Mouse (Mus musculus) cerebellum, adult 8-10 months (tissue): Measurements from ENCODE around the gene Slc2a8.
A peak's percentile ranks its signal among the peaks of the same experiment; 100 is the strongest.

ENCODE experiments used
- DNase-seq: peaks from one replicate; pipeline ENCODE4 v3.0.0; 2022

The Slc2a8 gene

DNA sequence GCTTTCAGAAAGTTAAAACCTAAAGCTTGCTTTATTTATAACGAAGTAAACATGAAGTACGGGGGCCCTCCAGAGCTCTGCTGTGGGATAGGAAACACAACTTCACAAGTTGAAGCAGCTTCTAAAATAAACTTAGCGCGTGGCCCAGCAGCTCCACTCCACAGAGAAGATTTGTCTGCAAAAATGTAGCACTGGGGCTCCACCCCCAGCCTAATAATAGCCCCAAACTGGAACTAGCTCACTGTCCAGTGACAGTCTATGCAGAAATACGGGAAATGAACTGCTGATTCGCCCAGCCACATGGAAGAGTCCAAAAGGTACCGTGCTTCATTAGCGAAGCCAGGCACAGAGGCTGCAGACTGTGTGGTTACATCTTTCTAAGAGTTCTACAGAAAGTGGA is 12.6 kb downstream of the Slc2a8 start:
- DNase-seq: no peak

- no peak for DNase-seq
Observed at GRCm38 (mm10) chr2:32968024-32968614, 13.8 kb downstream of the Slc2a8 start.

- DNase-seq: peak; percentile 85
Observed at GRCm38 (mm10) chr2:32966689-32967631, 14.9 kb downstream of the Slc2a8 start.

GRCm38 (mm10) chr2:32966184-32966688 is 15.6 kb downstream of the Slc2a8 start:
- DNase-seq: no peak

DNA sequence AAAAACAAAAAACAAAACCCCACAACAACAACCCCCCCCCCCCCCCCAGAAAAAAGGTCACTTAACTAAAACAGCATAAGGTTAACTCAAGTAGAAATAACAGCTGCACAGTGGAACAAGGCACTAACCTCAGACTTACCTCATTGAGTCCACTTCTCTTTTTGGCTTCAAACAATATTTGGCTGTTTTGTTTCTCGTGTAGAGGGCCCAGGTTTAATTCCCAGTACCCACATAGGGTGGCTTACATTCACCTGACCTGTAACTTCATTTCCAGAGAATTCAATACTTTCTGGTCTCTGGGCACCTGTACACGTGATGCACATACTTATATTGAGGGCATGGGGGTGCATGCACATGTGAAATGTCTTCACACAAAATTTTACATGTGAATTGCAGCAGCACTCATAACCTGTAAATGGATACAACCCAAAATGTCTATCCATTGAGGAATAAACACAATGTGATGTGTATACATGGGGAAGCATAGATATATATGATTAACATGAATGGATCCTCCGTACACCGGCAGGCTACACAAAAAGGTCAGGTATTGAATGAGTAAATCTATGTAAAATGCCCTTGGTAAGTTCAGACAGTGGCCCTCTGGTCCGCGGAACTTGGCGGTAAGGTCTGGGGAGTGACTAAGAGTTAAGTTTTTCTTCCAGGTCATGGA is 16.2 kb downstream of the Slc2a8 start:
- no peak for DNase-seq

DNA sequence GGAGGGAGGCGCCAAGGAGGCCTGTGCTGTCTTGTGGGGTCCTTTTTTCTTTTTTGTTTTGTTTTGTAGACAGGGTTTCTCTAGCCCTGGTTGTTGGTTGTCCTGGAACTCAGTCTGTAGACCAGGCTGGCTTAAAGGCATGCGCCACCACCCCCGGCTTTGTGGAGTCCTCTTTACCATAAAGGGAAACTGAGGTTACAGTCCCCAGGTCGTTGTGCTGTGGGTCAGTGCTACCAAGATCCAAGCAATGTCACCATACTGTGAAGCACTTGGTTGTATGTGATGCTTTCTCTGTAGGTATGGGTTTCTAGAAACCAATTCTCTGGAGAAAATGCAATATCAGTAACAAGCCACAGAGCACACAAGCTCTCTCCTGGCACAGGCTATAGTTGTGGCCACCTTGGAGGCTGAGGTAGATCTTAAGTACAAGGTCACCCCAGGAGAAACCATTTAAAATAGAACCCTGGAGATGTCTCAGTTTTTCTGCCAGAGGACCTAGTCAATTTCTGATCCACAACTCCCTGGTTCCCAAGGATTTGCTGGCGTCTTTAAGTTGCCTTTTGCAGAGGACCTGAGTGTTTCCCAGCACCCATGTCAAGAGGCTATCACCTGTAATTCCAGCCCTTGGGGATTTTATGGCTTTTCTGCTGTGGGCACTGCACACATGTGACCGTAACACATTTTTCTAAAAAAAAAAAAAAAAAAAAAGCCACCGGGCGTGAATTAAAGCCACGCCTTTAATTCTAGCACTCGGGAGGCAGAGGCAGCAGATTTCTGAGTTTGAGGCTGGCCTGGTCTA is 17.0 kb downstream of the Slc2a8 start:
- no peak for DNase-seq

DNA sequence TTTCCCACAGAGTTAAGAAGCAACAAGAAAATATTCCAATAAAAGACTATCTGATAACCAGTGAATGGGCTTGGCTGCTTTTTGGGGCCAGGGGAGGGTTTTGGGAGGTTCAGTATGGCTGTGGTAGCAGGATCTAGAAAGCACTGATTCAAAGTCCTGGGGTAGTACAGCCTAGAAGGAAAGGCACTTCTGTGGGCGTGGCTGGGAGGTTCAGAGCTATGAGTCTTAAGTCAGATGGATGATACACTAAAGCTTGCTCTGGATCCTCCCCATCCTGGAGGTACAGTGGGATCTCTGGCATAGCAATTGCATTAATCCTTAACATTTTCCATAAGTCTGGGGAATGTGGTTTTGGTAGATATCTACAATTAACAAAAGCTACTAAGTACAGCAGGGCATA is 17.9 kb downstream of the Slc2a8 start:
- DNase-seq: no peak

DNA sequence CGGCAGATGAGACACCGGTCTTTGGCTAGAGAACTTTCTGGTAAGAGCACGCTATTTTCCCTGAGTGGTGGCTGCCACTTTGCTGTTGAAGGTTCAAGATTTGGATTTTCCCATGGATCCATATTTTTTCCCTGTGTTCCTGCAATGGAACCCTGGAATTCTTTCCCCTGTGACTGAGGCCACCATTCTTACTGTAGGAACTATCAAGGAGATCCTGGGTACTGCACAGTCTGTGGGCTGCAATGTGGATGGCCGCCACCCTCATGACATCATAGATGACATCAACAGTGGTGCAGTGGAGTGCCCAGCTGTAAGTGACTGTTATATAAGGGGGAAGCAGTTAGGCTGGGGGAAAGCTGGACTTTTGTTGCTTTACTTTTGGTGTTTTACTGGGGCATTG is 18.3 kb downstream of the Slc2a8 start:
- no peak for DNase-seq

- DNase-seq: no peak
Observed at GRCm38 (mm10) chr2:32962875-32963220, 19.0 kb downstream of the Slc2a8 start.

- DNase-seq: no peak
Observed at GRCm38 (mm10) chr2:32962062-32962874, 19.6 kb downstream of the Slc2a8 start.

DNA sequence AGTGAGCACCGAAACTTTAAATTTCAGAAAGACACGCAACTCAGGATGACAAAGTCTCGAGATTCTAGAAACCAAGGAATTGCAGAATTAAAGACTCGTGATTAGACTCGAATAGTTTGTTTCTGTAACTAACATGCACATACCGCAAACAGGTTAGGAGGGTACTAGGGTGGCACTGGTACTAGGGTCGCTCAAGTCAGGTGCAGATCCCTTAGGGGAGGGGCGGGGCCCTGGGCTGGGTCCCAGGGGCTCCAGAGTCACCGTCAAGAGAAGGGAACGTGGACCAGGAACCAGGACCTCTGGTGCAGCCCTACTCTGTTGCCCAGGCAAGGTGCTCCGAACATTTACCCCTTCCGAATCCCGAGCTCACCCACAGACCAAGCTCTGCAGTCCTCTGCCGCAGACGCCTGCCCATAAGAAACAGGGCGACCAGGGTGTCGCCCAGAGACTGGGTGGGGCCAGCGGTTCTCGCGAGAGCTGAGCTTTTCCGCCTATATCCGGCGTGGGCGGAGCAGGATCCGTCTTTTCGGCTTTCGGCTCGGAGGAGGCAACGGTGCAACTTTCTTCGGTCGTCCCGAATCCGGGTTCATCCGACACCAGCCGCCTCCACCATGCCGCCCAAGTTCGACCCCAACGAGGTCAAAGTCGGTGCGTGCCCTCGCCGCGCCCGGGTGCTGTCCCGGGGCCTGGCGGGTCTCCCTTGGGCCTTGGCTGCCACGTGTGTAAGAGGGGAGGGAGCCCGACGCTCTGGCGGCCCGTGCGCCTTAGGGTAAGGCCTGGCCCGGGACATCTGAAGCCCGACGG is 20.5 kb downstream of the Slc2a8 start, which contains the start of the genes Rpl12 and Lrsam1:
Gene Rpl12 (plus strand): TSS at position 368 of the 804 bp plus-strand sequence.
Gene Lrsam1 (minus strand): TSS at position 423 of the 804 bp plus-strand sequence.
- DNase-seq: peak; percentile 90

- no peak for DNase-seq
Observed at GRCm38 (mm10) chr2:32960273-32960672, 21.6 kb downstream of the Slc2a8 start.

DNA sequence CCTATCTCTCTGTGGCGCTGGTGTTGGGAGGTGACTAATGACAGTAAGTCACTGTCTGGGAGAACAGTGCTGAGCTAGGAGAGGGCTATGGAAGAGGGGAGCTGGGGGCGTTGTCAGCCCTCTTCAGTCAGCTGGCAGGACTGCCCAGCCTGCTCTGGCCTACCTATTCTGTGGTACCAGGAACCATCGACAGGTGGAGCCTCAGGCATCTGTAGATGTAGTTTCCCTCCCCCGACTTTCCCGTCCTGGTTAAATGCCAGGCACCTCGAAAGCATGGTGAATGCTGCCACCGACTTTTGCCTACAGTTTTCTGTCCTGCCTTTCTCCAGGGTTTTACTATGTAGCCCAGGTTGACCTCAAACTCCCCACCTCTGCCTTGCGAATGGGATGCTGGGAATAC is 24.5 kb downstream of the Slc2a8 start:
- no peak for DNase-seq

DNA sequence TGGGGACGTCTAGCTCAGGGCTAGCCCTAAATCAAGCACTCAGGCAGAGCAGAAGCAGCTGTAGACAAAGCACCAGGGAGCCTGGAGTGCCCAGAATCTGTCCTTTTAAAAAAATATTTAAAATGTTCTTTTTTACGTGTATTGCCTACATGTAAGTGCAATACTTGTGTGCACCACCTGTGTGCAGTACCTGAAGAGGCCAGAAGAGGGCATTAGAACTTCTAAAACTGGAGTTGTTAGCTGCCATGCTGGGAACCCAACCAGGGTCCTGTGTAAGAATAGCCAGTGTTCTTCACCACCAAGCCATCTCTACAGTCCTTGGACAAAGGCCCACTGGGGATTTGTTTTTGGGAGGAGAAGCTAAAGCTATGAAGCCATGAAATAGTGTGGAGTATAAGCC is 27.3 kb downstream of the Slc2a8 start:
- DNase-seq: no peak

DNA sequence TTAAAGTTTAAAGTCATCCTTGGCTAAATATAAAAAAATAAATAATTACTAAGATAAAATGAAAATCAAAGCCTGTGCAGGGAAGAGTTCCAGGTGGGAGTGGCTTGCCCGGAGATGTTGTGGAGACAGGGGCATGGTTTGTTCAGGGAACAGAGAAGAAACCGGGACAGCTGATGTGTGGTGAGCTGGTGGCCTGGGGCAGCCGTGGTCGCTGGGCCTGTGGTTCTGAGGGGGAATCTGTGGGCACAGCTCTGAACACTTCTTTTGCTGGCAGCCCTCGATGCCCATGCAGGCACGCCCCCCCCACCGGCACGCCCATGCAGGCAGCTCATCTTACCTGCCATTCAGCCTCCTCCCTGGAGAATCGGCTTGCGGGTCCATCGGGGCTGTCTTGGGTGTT is 34.4 kb downstream of the Slc2a8 start:
- no peak for DNase-seq

DNA sequence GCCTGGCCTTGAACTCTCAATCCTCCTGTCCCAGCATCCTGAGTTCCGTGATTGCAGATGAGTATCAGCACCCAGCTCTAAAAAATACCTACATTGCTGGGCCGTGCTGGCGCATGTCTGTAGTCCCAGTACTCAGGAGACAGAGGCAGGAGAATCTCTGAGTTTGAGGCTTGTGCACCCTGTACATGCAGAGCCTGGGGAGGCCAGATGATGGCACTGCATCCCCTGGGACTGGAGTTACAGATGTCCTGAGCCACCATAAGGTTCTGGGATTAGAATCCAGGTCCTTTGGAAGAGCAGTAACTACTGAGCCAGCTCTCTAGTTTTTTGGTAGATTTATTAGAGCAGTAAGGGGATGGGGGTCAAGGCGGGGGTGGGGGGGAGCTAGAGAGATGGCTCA is 41.4 kb downstream of the Slc2a8 start:
- DNase-seq: no peak

DNA sequence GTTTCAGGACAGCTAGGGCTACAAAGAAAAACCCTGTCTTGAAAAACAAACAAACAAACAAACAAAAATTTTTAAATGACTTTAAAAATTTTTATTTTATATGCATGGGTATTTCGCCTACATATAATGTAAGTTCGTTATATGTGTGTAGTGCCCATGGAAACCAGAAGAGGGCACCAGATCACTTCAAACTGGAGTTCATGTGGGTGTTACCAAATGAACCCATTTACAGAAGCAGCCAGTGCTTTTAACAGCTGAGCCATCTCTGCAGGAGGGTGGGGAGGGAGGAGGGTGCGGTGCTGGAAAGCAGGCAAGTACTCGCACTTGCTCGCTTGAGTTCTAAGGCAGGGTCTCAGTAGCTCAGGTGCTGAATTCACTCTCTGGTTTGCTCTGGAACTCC is 42.5 kb downstream of the Slc2a8 start:
- DNase-seq: no peak

- no peak for DNase-seq
Observed at GRCm38 (mm10) chr2:32938741-32939140, 43.1 kb downstream of the Slc2a8 start.

GRCm38 (mm10) chr2:32931730-32932129 is 50.2 kb downstream of the Slc2a8 start:
- no peak for DNase-seq

GRCm38 (mm10) chr2:32928947-32929829 is 52.7 kb downstream of the Slc2a8 start:
- no peak for DNase-seq
